Mouse (Mus musculus): ENCODE measurements around the gene Fgb. TPM values are rescaled to one million over a fixed set of nuclear protein-coding genes. Genes with fewer than 3 reads are reported as not detected.

Gene Fgb
- polyA plus RNA-seq, 2 experiments, result 184 to 376 TPM

DNA sequence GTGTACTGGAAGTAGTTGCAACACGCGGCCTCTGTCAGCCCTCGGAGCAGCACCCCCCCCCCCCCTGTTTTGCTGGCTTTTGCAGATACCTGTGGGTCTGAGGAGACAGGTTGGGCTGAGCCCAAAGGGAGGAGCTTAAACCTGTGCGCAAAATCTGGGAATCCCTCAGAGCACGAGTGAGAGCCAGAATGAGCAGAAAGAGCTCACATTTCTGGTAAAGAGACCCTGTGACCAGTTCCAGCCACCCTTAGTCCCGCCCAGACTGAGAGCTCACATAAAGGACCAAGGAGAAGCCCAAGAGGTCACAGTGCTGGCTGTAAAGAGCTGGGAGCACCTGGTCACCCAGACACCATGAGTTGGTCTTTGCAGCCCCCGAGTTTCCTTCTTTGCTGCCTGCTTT lies 42.1 kb downstream of the Fgb start, which contains the start of gene Fgg:
TSS of gene Fgg (plus strand) at position 168 of the 400 bp plus-strand sequence.
- Histone ChIP-seq H3K27me3 (ENCODE audit: control insufficient read depth, insufficient read depth, low read length) (no peaks in the 10 kb centered on the region), H3K4me3 (ENCODE audit: insufficient read depth in 1 of 2, low read depth in 2 of 2, low read length in 2 of 2) (peak within 1 kb of the TSS; percentile 43 to 46), H3K9ac (replicated peaks) (peak within 1 kb of the TSS; percentile 3; the same call in 1 of the 2 replicates), H3K27ac (no peak within 1 kb of the TSS), H3K4me2 (ENCODE audit: low read depth) (peak within 1 kb of the TSS; percentile 44), H3K4me1 (replicated peaks; ENCODE audit: control insufficient read depth in 2 of 2, insufficient read depth in 2 of 2, low read length in 1 of 2) (no peaks in the 10 kb centered on the region; a peak in 1 of 4 replicates), H3K36me3 (replicated peaks; ENCODE audit: control insufficient read depth, insufficient read depth, low read depth) (no peaks in the 10 kb centered on the region), H3K9me3 (ENCODE audit: control insufficient read depth, low read length) (no peaks in the 10 kb centered on the region)
- DNase-seq (ENCODE audit: low read depth in 3 of 3, low spot score in 3 of 3) (no peak), ATAC-seq (ENCODE audit: insufficient read depth) (peak; percentile 73)
- 40% methylated on average over 7 of the region's 7 CpGs for WGBS (ENCODE audit: insufficient replicate concordance)
- no peak for TF ChIP-seq EP300 (IDR thresholded peaks at IDR 0.05; ENCODE audit: low read depth)
- TF ChIP-seq CTCF (IDR thresholded peaks at IDR 0.05; ENCODE audit: low read depth), result no peak

DNA sequence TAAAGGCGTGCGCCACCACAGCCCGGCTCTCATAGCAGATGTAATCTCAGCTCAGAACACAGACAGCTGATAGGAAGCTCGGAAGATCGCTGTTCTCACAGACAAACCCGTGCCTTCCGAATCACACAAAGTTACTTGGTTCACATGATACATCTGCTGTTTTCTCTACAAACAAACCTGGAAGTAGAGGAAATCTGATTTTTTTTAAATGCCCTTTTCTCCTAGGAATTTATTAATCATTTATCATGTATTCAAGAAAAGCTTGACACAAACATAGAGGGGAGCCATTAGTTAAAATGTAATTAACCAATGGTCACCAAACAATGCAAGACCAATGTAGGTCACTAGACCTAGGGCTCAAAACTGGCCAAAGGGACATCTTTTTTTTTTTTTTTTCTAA lies 44.9 kb downstream of the Fgb start:
- H3K4me3 ChIP-seq (ENCODE audit: insufficient read depth in 1 of 2, low read depth in 2 of 2, low read length in 2 of 2), result no peak overlapping the region
- H3K27me3 ChIP-seq (ENCODE audit: control insufficient read depth, insufficient read depth, low read length), result no peaks in the 10 kb centered on the region
- H3K4me1 ChIP-seq (replicated peaks; ENCODE audit: control insufficient read depth in 2 of 2, insufficient read depth in 2 of 2, low read length in 1 of 2), result no peaks in the 10 kb centered on the region; a peak in 1 of 4 replicates
- TF ChIP-seq CTCF (IDR thresholded peaks at IDR 0.05; ENCODE audit: low read depth), result no peak
- no peak for TF ChIP-seq EP300 (IDR thresholded peaks at IDR 0.05; ENCODE audit: low read depth)
- 70% methylated on average over 7 of the region's 7 CpGs for WGBS (ENCODE audit: insufficient replicate concordance)
- no peak overlapping the region for H3K9ac ChIP-seq (replicated peaks)
- no peak overlapping the region for H3K27ac ChIP-seq
- DNase-seq (ENCODE audit: low read depth in 3 of 3, low spot score in 3 of 3) (no peak), ATAC-seq (ENCODE audit: insufficient read depth) (no peak)
- no peaks in the 10 kb centered on the region for H3K36me3 ChIP-seq (replicated peaks; ENCODE audit: control insufficient read depth, insufficient read depth, low read depth)
- H3K4me2 ChIP-seq (ENCODE audit: low read depth), result no peak overlapping the region
- no peaks in the 10 kb centered on the region for H3K9me3 ChIP-seq (ENCODE audit: control insufficient read depth, low read length)

DNA sequence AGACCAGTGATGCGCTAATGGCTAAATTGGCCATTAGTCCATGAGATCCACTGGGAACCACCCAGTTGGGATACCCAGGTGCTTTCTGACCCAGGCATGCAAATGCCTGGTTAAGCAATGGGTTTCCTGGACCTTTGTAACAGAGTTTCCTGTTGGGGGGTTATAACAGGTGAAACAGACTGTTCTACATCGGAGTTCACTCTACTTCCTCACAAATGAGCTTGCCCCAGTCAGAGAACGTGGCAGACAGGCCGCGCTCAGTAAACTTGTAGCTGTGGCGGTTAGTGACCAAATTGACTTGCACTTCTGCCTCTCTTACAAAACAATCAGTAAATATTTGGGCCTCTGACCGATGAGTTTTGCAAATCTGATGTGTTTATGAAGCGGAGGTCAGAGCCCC lies 46.6 kb downstream of the Fgb start:
- Histone ChIP-seq H3K27ac (no peak overlapping the region), H3K4me3 (ENCODE audit: insufficient read depth in 1 of 2, low read depth in 2 of 2, low read length in 2 of 2) (no peak overlapping the region), H3K4me2 (ENCODE audit: low read depth) (no peak overlapping the region), H3K9ac (replicated peaks) (no peak overlapping the region), H3K36me3 (replicated peaks; ENCODE audit: control insufficient read depth, insufficient read depth, low read depth) (no peaks in the 10 kb centered on the region), H3K27me3 (ENCODE audit: control insufficient read depth, insufficient read depth, low read length) (no peaks in the 10 kb centered on the region), H3K9me3 (ENCODE audit: control insufficient read depth, low read length) (no peaks in the 10 kb centered on the region), H3K4me1 (replicated peaks; ENCODE audit: control insufficient read depth in 2 of 2, insufficient read depth in 2 of 2, low read length in 1 of 2) (no peaks in the 10 kb centered on the region; a peak in 1 of 4 replicates)
- DNase-seq (ENCODE audit: low read depth in 3 of 3, low spot score in 3 of 3), result no peak
- 65% methylated on average over 8 of the region's 8 CpGs for WGBS (ENCODE audit: insufficient replicate concordance)
- ATAC-seq (ENCODE audit: insufficient read depth), result no peak
- no peak for TF ChIP-seq EP300 (IDR thresholded peaks at IDR 0.05; ENCODE audit: low read depth)
- no peak for TF ChIP-seq CTCF (IDR thresholded peaks at IDR 0.05; ENCODE audit: low read depth)

DNA sequence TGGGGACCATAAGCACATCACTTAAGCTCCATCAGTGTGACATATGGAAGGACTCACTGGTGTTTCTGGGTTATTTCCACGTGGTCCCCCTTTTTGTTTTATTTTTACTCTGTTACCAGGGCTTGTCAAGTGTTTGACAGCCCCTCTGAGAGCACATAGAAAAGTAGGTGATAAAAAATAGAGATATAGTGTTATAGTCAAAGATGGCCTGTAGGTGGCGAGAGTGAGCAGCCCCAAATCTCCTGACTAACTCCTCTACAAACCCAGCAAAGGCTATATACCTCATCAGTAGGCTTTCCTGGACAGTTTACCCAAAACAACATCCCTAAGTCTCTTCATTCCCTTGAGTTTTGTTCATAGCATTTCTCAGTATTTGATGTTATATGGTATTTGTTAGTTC lies 47.5 kb downstream of the Fgb start:
- Histone ChIP-seq H3K9me3 (ENCODE audit: control insufficient read depth, low read length) (no peaks in the 10 kb centered on the region), H3K36me3 (replicated peaks; ENCODE audit: control insufficient read depth, insufficient read depth, low read depth) (no peaks in the 10 kb centered on the region), H3K4me3 (ENCODE audit: insufficient read depth in 1 of 2, low read depth in 2 of 2, low read length in 2 of 2) (no peak overlapping the region), H3K4me1 (replicated peaks; ENCODE audit: control insufficient read depth in 2 of 2, insufficient read depth in 2 of 2, low read length in 1 of 2) (no peaks in the 10 kb centered on the region; a peak in 1 of 4 replicates), H3K4me2 (ENCODE audit: low read depth) (no peak overlapping the region), H3K27me3 (ENCODE audit: control insufficient read depth, insufficient read depth, low read length) (no peaks in the 10 kb centered on the region), H3K9ac (replicated peaks) (no peak overlapping the region), H3K27ac (no peak overlapping the region)
- no peak for DNase-seq (ENCODE audit: low read depth in 3 of 3, low spot score in 3 of 3)
- WGBS (ENCODE audit: insufficient replicate concordance), result 0% methylated on average over 2 of the region's 2 CpGs
- ATAC-seq (ENCODE audit: insufficient read depth), result no peak
- TF ChIP-seq EP300 (IDR thresholded peaks at IDR 0.05; ENCODE audit: low read depth) (no peak), CTCF (IDR thresholded peaks at IDR 0.05; ENCODE audit: low read depth) (peak; percentile 63; the same call in 1 of the 2 replicates)

DNA sequence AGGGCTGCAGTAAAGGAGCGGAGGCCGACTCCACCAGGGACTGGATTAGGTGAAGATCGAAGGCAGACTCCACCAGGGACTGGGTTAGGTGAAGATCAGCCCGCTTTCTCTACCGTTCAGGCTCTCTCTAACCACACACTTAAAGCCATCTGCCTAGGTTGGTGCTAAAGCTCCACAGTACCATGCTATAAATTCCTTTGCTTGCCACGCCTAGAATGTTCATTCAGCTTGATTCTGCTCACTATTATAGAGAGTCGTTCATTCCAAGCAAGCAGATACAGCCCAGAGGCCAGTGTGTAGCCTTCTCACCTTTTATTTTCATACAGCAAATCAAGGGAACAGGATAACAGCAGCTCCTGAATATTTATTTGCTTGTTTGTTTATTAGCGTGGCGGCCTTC lies 49.7 kb downstream of the Fgb start:
- no peak overlapping the region for H3K4me3 ChIP-seq (ENCODE audit: insufficient read depth in 1 of 2, low read depth in 2 of 2, low read length in 2 of 2)
- H3K9me3 ChIP-seq (ENCODE audit: control insufficient read depth, low read length), result no peaks in the 10 kb centered on the region
- no peak for TF ChIP-seq CTCF (IDR thresholded peaks at IDR 0.05; ENCODE audit: low read depth)
- TF ChIP-seq EP300 (IDR thresholded peaks at IDR 0.05; ENCODE audit: low read depth), result no peak
- DNase-seq (ENCODE audit: low read depth in 3 of 3, low spot score in 3 of 3), result no peak
- no peak overlapping the region for H3K9ac ChIP-seq (replicated peaks)
- no peak for ATAC-seq (ENCODE audit: insufficient read depth)
- 66% methylated on average over 9 of the region's 9 CpGs for WGBS (ENCODE audit: insufficient replicate concordance)
- no peaks in the 10 kb centered on the region for H3K36me3 ChIP-seq (replicated peaks; ENCODE audit: control insufficient read depth, insufficient read depth, low read depth)
- H3K27me3 ChIP-seq (ENCODE audit: control insufficient read depth, insufficient read depth, low read length), result no peaks in the 10 kb centered on the region
- no peak overlapping the region for H3K27ac ChIP-seq
- no peaks in the 10 kb centered on the region; a peak in 1 of 4 replicates for H3K4me1 ChIP-seq (replicated peaks; ENCODE audit: control insufficient read depth in 2 of 2, insufficient read depth in 2 of 2, low read length in 1 of 2)
- no peak overlapping the region for H3K4me2 ChIP-seq (ENCODE audit: low read depth)

Measured in liver, embryonic 14.5 days (tissue).